Mouse (Mus musculus): ENCODE results near the gene Klk9. TPM values are rescaled to one million over a fixed set of nuclear protein-coding genes. Genes with fewer than 3 reads are reported as not detected.

Klk9 gene
- polyA plus RNA-seq, 1 experiment, result not detected

GRCm38 (mm10) chr7:43821581-43821980 is 29.9 kb downstream of the Klk9 start:
- TF ChIP-seq POLR2A (IDR thresholded peaks at IDR 0.05; ENCODE audit: low read depth, low read length) (no peak), CTCF (IDR thresholded peaks at IDR 0.05; ENCODE audit: borderline replicate concordance, insufficient read depth, low read length) (no peak)
- Histone ChIP-seq H3K4me3 (ENCODE audit: insufficient read depth, low read length) (no peak overlapping the region), H3K4me1 (ENCODE audit: control insufficient read depth, insufficient read depth, low read length) (no peaks in the 10 kb centered on the region)

GRCm38 (mm10) chr7:43824199-43824598 is 32.5 kb downstream of the Klk9 start, which contains the start of gene Klk6:
TSS of gene Klk6 (plus strand) at chr7:43824499.
- Histone ChIP-seq H3K27ac (ENCODE audit: insufficient read depth, low read length) (no peak within 1 kb of the TSS), H3K4me3 (ENCODE audit: insufficient read depth, low read length) (no peak within 1 kb of the TSS), H3K4me1 (ENCODE audit: control insufficient read depth, insufficient read depth, low read length) (no peaks in the 10 kb centered on the region)
- TF ChIP-seq CTCF (IDR thresholded peaks at IDR 0.05; ENCODE audit: borderline replicate concordance, insufficient read depth, low read length), result no peak
- TF ChIP-seq POLR2A (IDR thresholded peaks at IDR 0.05; ENCODE audit: low read depth, low read length), result no peak

More at GRCm38 (mm10) chr7:43821581-43821980, 29.9 kb downstream of the Klk9 start:
- H3K27ac ChIP-seq (ENCODE audit: insufficient read depth, low read length), result no peak overlapping the region

- Histone ChIP-seq H3K27ac (ENCODE audit: insufficient read depth, low read length) (no peak overlapping the region), H3K4me3 (ENCODE audit: insufficient read depth, low read length) (no peak overlapping the region), H3K4me1 (ENCODE audit: control insufficient read depth, insufficient read depth, low read length) (no peaks in the 10 kb centered on the region)
- no peak for TF ChIP-seq POLR2A (IDR thresholded peaks at IDR 0.05; ENCODE audit: low read depth, low read length)
These were observed 34.4 kb downstream of the Klk9 start for GRCm38 (mm10) chr7:43826056-43826455.

GRCm38 (mm10) chr7:43827706-43828105 is 36.0 kb downstream of the Klk9 start:
- H3K4me3 ChIP-seq (ENCODE audit: insufficient read depth, low read length), result no peak overlapping the region
- TF ChIP-seq CTCF (IDR thresholded peaks at IDR 0.05; ENCODE audit: borderline replicate concordance, insufficient read depth, low read length), result no peak
- no peak overlapping the region for H3K27ac ChIP-seq (ENCODE audit: insufficient read depth, low read length)
- H3K4me1 ChIP-seq (ENCODE audit: control insufficient read depth, insufficient read depth, low read length), result no peaks in the 10 kb centered on the region

GRCm38 (mm10) chr7:43829006-43829405 is 37.3 kb downstream of the Klk9 start:
- H3K27ac ChIP-seq (ENCODE audit: insufficient read depth, low read length), result no peak overlapping the region
- TF ChIP-seq CTCF (IDR thresholded peaks at IDR 0.05; ENCODE audit: borderline replicate concordance, insufficient read depth, low read length) (no peak), POLR2A (IDR thresholded peaks at IDR 0.05; ENCODE audit: low read depth, low read length) (no peak)

GRCm38 (mm10) chr7:43841701-43842100 is 50.0 kb downstream of the Klk9 start, which contains the start of gene Klk5:
TSS of gene Klk5 (plus strand) at chr7:43841971.
- TF ChIP-seq CTCF (IDR thresholded peaks at IDR 0.05; ENCODE audit: borderline replicate concordance, insufficient read depth, low read length) (no peak), POLR2A (IDR thresholded peaks at IDR 0.05; ENCODE audit: low read depth, low read length) (no peak)
- H3K4me1 ChIP-seq (ENCODE audit: control insufficient read depth, insufficient read depth, low read length), result no peaks in the 10 kb centered on the region
- no peak within 1 kb of the TSS for H3K27ac ChIP-seq (ENCODE audit: insufficient read depth, low read length)
- no peak within 1 kb of the TSS for H3K4me3 ChIP-seq (ENCODE audit: insufficient read depth, low read length)

More at GRCm38 (mm10) chr7:43829006-43829405, 37.3 kb downstream of the Klk9 start:
- Histone ChIP-seq H3K4me1 (ENCODE audit: control insufficient read depth, insufficient read depth, low read length) (no peaks in the 10 kb centered on the region), H3K4me3 (ENCODE audit: insufficient read depth, low read length) (no peak overlapping the region)

- H3K4me3 ChIP-seq (ENCODE audit: insufficient read depth, low read length), result no peak overlapping the region
- no peak for TF ChIP-seq CTCF (IDR thresholded peaks at IDR 0.05; ENCODE audit: borderline replicate concordance, insufficient read depth, low read length)
- no peak for TF ChIP-seq POLR2A (IDR thresholded peaks at IDR 0.05; ENCODE audit: low read depth, low read length)
- no peaks in the 10 kb centered on the region for H3K4me1 ChIP-seq (ENCODE audit: control insufficient read depth, insufficient read depth, low read length)
- no peak overlapping the region for H3K27ac ChIP-seq (ENCODE audit: insufficient read depth, low read length)
These were observed 52.1 kb downstream of the Klk9 start for GRCm38 (mm10) chr7:43843801-43844200.

Other genes starting within 250 kb of the Klk9 start
- gene Cd33, start 247.5 kb upstream of the Klk9 start, polyA plus RNA-seq (2011; ENCODE audit: insufficient read length, low read depth, missing spikeins), result 0.72 TPM in 1 of 2 replicates, not detected in the other
- 2.8 and 4.1 TPM in 2 replicates for gene Zfp658, start 229.6 kb upstream of the Klk9 start, polyA plus RNA-seq (2011; ENCODE audit: insufficient read length, low read depth, missing spikeins)
- gene Zfp719, start 212.3 kb upstream of the Klk9 start, polyA plus RNA-seq (2011; ENCODE audit: insufficient read length, low read depth, missing spikeins), result 19.8 and 24.2 TPM in 2 replicates
- not detected in 2 replicates for gene Zfp819, start 184.7 kb upstream of the Klk9 start, polyA plus RNA-seq (2011; ENCODE audit: insufficient read length, low read depth, missing spikeins)
- gene Ceacam18, start 157.2 kb upstream of the Klk9 start, polyA plus RNA-seq (2011; ENCODE audit: insufficient read length, low read depth, missing spikeins), result not detected in 2 replicates
- gene Siglece, start 131.7 kb upstream of the Klk9 start, polyA plus RNA-seq (2011; ENCODE audit: insufficient read length, low read depth, missing spikeins), result not detected in 2 replicates
- gene Ctu1, start 119.9 kb upstream of the Klk9 start, polyA plus RNA-seq (2011; ENCODE audit: insufficient read length, low read depth, missing spikeins), result 6.5 and 6.6 TPM in 2 replicates
- not detected in 2 replicates for gene Klk14, start 101.5 kb upstream of the Klk9 start, polyA plus RNA-seq (2011; ENCODE audit: insufficient read length, low read depth, missing spikeins)
- not detected in 2 replicates for gene Klk13, start 79.3 kb upstream of the Klk9 start, polyA plus RNA-seq (2011; ENCODE audit: insufficient read length, low read depth, missing spikeins)
- not detected in 2 replicates for gene Klk12, start 23.0 kb upstream of the Klk9 start, polyA plus RNA-seq (2011; ENCODE audit: insufficient read length, low read depth, missing spikeins)
- gene Klk11, start 17.3 kb upstream of the Klk9 start, polyA plus RNA-seq (2011; ENCODE audit: insufficient read length, low read depth, missing spikeins), result not detected in 2 replicates
- 0.63 and 1.8 TPM in 2 replicates for gene Klk10, start 10.9 kb upstream of the Klk9 start, polyA plus RNA-seq (2011; ENCODE audit: insufficient read length, low read depth, missing spikeins)
- 6.2 and 12.8 TPM in 2 replicates for gene Klk8, start 5.7 kb downstream of the Klk9 start, polyA plus RNA-seq (2011; ENCODE audit: insufficient read length, low read depth, missing spikeins)
- gene Klk7, start 19.4 kb downstream of the Klk9 start, polyA plus RNA-seq (2011; ENCODE audit: insufficient read length, low read depth, missing spikeins), result not detected in 2 replicates
- gene Klk6, start 32.6 kb downstream of the Klk9 start, polyA plus RNA-seq (2011; ENCODE audit: insufficient read length, low read depth, missing spikeins), result not detected in 2 replicates
- gene Klk5, start 50.1 kb downstream of the Klk9 start, polyA plus RNA-seq (2011; ENCODE audit: insufficient read length, low read depth, missing spikeins), result not detected in 2 replicates
- gene Klk4, start 89.3 kb downstream of the Klk9 start, polyA plus RNA-seq (2011; ENCODE audit: insufficient read length, low read depth, missing spikeins), result not detected in 2 replicates
- gene Klk15, start 141.8 kb downstream of the Klk9 start, polyA plus RNA-seq (2011; ENCODE audit: insufficient read length, low read depth, missing spikeins), result not detected in 2 replicates
- gene Klk1b8, start 158.8 kb downstream of the Klk9 start, polyA plus RNA-seq (2011; ENCODE audit: insufficient read length, low read depth, missing spikeins), result not detected in 2 replicates
- not detected in 2 replicates for gene Klk1b1, start 174.9 kb downstream of the Klk9 start, polyA plus RNA-seq (2011; ENCODE audit: insufficient read length, low read depth, missing spikeins)
- gene Klk1b9, start 184.2 kb downstream of the Klk9 start, polyA plus RNA-seq (2011; ENCODE audit: insufficient read length, low read depth, missing spikeins), result not detected in 2 replicates
- not detected in 2 replicates for gene Klk1b11, start 204.0 kb downstream of the Klk9 start, polyA plus RNA-seq (2011; ENCODE audit: insufficient read length, low read depth, missing spikeins)
- not detected in 2 replicates for gene Klk1b26, start 220.3 kb downstream of the Klk9 start, polyA plus RNA-seq (2011; ENCODE audit: insufficient read length, low read depth, missing spikeins)